Mouse (Mus musculus): ENCODE measurements at regions not wholly inside any gene's neighbourhood (a gene's known extent, or its start where the extent isn't known, plus 50 kb on each side); places are given as distances from the start of the nearest gene placed in this dataset.

GRCm38 (mm10) chr9:83691332-83692198, 114.5 kb downstream of the Elovl4 start:
- no peaks in the 10 kb centered on the region for H3K36me3 ChIP-seq (ENCODE audit: control insufficient read depth, insufficient read depth)
- H3K27me3 ChIP-seq (ENCODE audit: control insufficient read depth, insufficient read depth, insufficient read length) = peaks cover 18% of the 10 kb centered on the region
- no peak overlapping the region for H3ac ChIP-seq (ENCODE audit: control insufficient read depth, insufficient read length)
- no peak overlapping the region for H3K4me3 ChIP-seq
- no peak for TF ChIP-seq CEBPB (IDR thresholded peaks at IDR 0.05; ENCODE audit: insufficient read depth, poor library complexity, severe bottlenecking)
- peak overlapping the region; percentile 56 for H3K4me2 ChIP-seq (ENCODE audit: low read depth)
- H3K79me2 ChIP-seq (ENCODE audit: control insufficient read depth, insufficient read depth) = no peaks in the 10 kb centered on the region

Measured in myocyte (in vitro differentiated cells).